Mouse (Mus musculus) left cerebral cortex, postnatal 14 days (tissue): ENCODE results near the gene 1190007I07Rik. TPM values are rescaled to one million over a fixed set of nuclear protein-coding genes. Genes with fewer than 3 reads are reported as not detected.
"Not testable (repeated sequence)": the region's sequence is repeated elsewhere in the genome, so short reads cannot be mapped to it uniquely, and the experiment has no call there.

ENCODE experiments used
- DNase-seq, 2 experiments: peaks; one replicate each; pipeline ENCODE4 v3.0.0; 2021 to 2022; ENCODE audit warnings: low spot score in 2 of 2, mixed read lengths in 1 of 2
- intact Hi-C: fragments of 180-260 bp; cut with DNase I; formaldehyde crosslinking; loops from one replicate; pipeline ENCODE4 v1.15.1; 2025
- total RNA-seq, 2 experiments: library from RNA; stranded (reverse); gene quantifications; 2 replicates each; pipeline ENCODE4 v1.2.3; 2021

The 1190007I07Rik gene
- total RNA-seq, 2 experiments from 2014 or later: 19.2 to 21.7 TPM

DNA sequence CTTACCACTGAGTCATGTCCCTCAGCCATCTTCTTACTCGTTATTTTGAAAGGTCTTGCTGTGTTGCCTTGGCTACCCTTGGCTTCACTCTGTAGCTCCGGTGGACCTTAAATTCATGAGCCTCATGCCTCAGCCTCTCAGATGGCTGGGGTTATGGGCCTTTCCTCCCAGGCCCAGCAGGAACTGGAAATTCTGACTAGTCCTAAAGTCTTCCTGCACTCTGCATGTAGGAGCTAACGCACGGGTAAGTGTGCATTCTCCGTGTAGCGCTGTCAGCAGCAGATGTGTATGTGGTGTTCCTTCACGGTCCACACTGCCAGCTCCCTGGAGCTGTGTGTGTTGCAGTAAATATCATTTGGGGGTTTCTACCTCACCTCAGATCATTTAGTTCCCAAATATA is 8.1 kb upstream of the 1190007I07Rik start:
- DNase-seq: no peak
- intact Hi-C loops: loop anchor here (5.0 to 10.0 kb wide), 2 partner anchors 66 to 124 kb away; partner anchors contain the start of gene Hcfc2

DNA sequence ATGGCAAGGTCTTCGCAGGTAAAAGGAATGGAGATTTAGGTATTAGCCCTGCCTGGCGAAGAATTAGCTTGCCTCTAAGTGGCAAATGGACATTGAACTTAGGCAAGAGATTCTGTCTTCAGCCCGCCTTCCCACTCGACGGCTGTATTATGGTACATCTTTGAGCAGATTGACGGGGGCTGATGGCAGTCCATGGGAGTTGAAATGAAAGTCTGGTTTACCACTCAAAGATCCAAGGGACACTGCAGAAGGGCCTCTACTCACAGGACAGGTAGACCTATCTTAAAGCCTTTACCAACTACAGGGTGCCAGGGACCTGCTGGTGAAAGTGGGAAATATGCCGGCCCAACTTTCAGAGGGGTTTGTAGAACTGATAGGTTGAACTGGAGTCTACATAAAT is 7.5 kb upstream of the 1190007I07Rik start:
- intact Hi-C loops: loop anchor here (5.0 to 10.0 kb wide), 2 partner anchors 67 to 124 kb away; partner anchors contain the start of gene Hcfc2
- DNase-seq: no peak

DNA sequence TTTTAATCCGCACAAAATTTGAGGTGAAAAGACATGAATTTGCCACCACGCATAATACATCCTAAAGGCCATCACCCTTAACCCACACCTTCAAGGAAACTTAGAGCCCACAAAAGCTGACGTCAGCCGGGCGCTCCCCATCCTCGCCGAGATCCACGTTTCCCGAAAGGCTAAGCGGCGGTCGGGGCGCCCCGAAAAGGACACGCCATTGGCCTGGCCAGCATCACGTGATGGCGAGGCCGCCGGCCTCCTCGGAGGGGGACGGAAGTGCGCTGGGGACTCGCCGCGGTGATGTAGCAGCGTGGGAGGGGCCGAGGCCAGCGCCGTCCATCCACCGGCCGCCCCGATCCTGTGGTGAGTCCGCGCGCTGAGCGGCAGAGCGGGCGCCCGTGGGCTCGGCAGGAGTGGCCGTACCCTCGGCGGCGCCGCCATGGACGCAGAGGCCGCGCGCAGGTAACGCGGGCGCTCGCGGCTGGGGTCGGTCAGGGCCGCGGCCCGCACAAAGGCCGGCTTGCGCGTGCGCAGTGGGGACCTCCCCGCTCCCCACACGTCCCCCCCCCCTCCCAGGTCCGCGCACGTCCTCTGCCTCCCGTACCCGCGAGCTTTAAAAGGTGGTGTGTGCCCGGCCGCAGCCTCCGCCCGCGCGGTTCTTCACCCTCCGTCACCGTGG is 6.7 kb upstream of the 1190007I07Rik start, which contains the start of gene Tdg:
Tdg (plus strand) TSS at position 243 of the 670 bp plus-strand sequence.
- peak; percentile 90 for DNase-seq
- intact Hi-C loops: loop anchor here (5.0 to 10.0 kb wide), 2 partner anchors 68 to 125 kb away; partner anchors contain the start of gene Hcfc2

DNA sequence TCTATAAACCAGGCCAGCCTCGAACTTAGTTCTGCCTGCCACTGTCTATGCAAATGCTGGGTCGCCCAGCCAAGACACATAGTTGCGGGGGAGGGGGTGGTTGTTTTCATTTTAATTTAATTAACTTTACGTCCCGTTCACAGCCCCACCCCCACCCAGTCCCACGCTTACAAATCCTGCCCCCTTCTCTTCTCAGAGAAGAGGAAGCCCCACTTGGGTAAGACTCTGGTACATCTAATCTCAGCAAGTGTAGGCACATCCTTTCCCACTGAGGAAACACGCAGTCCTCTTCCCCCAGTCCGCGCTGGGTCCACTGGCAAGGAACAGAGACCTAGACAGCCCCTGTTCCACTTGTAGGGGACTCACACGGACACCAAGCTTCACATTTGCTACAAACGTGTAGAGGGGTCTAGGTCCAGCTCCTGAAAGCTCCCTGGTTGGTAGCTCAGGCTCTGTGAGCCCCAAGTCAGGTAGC is 6.1 kb upstream of the 1190007I07Rik start:
- DNase-seq: no peak
- intact Hi-C loops: no loop called here

DNA sequence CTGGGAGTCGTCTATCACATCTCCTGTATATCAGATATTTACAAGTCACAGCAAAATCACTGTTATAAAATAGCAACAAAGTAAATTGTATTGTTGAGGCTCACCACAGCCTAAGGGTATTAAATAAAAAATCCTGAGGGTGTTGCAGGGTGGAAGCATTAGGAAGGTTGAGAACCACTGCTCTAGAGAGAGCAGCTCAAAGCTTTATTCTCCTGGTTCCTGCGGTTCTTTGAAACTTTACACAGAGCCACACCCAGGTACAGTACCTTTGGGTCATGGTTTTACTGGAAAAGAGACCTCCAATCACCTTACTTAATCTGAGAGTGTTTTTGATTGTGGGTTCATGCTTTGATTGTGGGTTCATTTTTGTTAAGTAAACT is 515 bp upstream of the 1190007I07Rik start:
- intact Hi-C loops, DNase-seq: not testable (repeated sequence)

DNA sequence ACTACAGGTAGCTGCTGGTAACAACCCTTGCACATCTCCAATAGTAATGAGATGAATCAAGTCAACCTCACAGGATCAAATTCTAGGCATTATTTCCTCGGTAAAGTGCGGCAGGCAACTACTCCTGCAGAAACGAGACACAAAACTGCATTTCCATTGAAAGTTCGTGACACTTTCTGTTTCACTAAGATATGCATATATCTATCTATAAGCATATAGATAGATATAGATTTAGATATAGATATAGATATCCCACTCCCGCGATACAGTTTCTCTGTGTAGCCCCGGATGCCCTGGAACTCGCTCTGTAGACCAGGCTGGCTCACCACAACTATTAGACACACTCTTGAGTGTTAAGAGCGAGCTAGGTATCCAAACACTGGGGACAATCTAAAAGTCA is 793 bp downstream of the 1190007I07Rik start:
- intact Hi-C loops: no loop called here
- no peak for DNase-seq

DNA sequence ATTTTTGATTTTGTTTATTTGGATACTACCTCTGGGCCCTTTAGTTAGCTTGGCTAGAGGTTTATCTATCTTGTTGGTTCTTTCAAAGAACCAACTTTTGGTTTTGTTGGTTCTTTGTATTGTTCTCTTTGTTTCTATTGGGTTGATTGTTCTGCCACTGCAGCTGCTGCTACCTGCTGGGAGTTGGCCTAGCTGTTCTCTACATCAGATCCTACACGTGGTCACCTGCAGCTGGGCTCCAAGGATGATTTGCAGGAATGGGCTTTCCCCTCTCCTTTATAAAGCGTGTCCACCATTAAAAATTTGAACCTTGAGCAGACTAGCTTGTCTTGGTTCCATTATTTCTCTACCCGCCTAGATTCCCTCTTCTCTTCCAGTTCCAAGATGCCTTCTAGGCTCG is 28.6 kb downstream of the 1190007I07Rik start:
- DNase-seq, intact Hi-C loops: not testable (repeated sequence)

DNA sequence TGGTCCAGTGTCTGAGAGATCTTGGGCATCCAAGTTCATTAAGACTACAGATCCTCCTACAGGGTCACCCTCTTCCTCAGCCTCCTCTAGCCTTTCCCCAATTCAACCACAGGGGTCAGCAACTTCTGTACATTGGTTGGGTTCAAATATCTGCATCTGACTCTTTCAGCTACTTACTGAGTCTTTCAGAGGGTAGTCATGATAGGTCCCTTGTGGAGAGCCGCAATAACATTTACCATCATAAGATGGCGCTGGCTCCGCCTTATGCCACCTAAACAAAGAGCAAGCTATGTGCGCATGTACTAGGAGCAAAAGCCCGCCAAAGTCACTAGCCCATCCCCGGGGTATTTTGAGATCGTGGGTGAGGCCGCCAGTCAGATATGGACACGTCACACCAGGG is 33.4 kb downstream of the 1190007I07Rik start:
- DNase-seq, intact Hi-C loops: not testable (repeated sequence)

DNA sequence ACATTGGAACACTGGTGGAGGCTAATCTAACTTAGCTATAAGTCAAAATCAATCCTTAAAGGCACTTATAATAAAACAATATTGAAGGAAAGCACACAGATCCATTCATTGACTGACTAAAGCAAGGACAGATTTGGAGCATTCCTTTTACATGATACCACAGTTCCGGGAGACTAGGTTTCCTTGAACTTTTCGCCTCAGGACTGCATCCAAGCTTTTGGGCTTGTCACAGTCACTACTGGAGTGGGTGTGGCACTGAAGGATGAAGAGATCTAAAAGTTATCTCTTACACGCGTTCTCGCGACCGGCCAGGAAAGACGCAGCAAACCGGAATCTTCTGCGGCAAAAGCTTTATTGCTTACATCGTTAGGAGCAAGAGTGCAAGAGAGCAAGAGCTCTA is 51.9 kb downstream of the 1190007I07Rik start:
- intact Hi-C loops: not testable (repeated sequence)

More for the DNA sequence above, 51.9 kb downstream of the 1190007I07Rik start:
- not testable (repeated sequence) for DNase-seq

Other genes starting within 250 kb of the 1190007I07Rik start
- not detected for gene Gm1553, start 130.6 kb downstream of the 1190007I07Rik start, total RNA-seq
- 10 to 100 TPM; 72.6 to 75.1 TPM for gene Tdg, start 6.6 kb upstream of the 1190007I07Rik start, total RNA-seq
- gene Glt8d2, start 67.4 kb upstream of the 1190007I07Rik start, total RNA-seq: 1 to 10 TPM; 9.1 to 9.4 TPM
- 10 to 100 TPM; 33.0 to 36.3 TPM for gene Hcfc2, start 72.9 kb upstream of the 1190007I07Rik start, total RNA-seq
- gene Nfyb, start 140.9 kb upstream of the 1190007I07Rik start, total RNA-seq: 10 to 100 TPM; 61.6 to 70.6 TPM
- 10 to 100 TPM; 45.6 to 48.6 TPM for gene Txnrd1, start 210.7 kb upstream of the 1190007I07Rik start, total RNA-seq
- 1 to 10 TPM; 1.1 to 2.2 TPM for gene Eid3, start 243.4 kb upstream of the 1190007I07Rik start, total RNA-seq